Mouse (Mus musculus): Measurements from ENCODE around the gene Usp15.

DNA sequence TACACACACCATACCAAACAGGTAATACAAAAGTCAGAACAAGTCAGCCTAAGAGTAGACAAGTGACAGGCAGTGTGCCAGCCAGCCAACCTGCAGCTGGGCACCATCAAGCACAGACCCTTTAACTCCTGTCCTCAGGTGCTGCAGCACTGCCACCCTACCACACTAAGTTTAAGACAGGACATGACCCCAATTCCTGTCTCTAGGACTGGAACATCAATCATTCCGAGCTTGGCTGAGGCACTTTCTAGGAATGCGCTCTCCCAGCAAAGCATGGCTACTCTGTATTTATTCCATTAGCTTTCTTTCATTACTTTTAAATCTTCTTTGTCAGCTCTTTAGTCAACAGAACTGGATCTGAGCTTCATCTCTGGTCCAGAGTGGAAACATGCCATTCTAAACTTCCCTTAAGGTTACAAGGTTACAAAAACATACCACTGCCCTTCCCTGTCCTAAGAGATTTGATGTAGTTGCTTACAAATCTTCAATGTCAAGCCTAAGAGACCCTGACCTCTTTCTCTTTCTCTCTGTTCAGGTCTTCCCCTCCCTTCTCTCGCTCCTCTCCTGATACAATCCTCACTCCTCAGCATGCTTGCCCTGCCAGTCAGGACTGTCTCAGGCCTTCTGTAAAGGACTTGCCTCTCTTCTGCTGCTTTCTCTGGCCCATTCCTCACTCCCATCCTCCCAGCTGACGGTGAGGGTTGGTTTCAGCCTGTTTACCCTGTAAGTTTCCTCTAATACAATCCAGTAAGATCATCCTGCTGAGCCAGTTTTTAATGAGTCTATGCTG lies 48.6 kb downstream of the Usp15 start:
- TF ChIP-seq CTCF (conservative IDR thresholded peaks at IDR 0.05; ENCODE audit: insufficient read depth, insufficient read length, low read depth, low read length): no peak
- no peak for TF ChIP-seq POLR2A (IDR thresholded peaks at IDR 0.05; ENCODE audit: low read depth, low read length)

All from kidney, adult 2 months (tissue).